Mouse (Mus musculus): ENCODE results near the gene Izumo2.

GRCm38 (mm10) chr7:44702985-44703384 is 5.6 kb upstream of the Izumo2 start:
- no peak for TF ChIP-seq CTCF (IDR thresholded peaks at IDR 0.05)
- TF ChIP-seq EP300 (IDR thresholded peaks at IDR 0.05), result no peak
